Mouse (Mus musculus) stomach, embryonic 14.5 days (tissue): ENCODE data around the gene Ankrd34a. TPM values are rescaled to one million over a fixed set of nuclear protein-coding genes. Genes with fewer than 3 reads are reported as not detected.

ENCODE experiments used
- ATAC-seq: fragments of 200-750 bp; cut with Nextera tagmentation; 2 replicates; pipeline ENCODE4 v1.8.0; 2017; ENCODE audit warnings: low read depth, moderate TSS enrichment; ENCODE audit not compliant: insufficient number of reproducible peaks, insufficient read depth, low FRiP score
- H3K27ac ChIP-seq: fragments of 300-500 bp; sonication (generic); 2 replicates; pipeline ENCODE4 v1.5.1; 2014; ENCODE audit warnings: mild to moderate bottlenecking, low read length, moderate library complexity, mixed read lengths
- H3K27me3 ChIP-seq: fragments of 300-500 bp; sonication (generic); 2 replicates; pipeline ENCODE4 v1.6.1; 2014; ENCODE audit warnings: low read length, control low read depth, mixed read lengths; ENCODE audit not compliant: control insufficient read depth, insufficient read depth
- H3K36me3 ChIP-seq: fragments of 300-500 bp; sonication (generic); 2 replicates; pipeline ENCODE4 v1.6.1; 2014; ENCODE audit warnings: mild to moderate bottlenecking, control low read depth, low read length, moderate library complexity, mixed read lengths; ENCODE audit not compliant: control insufficient read depth, insufficient read depth
- H3K4me1 ChIP-seq: fragments of 300-500 bp; sonication (generic); 2 replicates; pipeline ENCODE4 v1.6.1; 2014; ENCODE audit warnings: low read length, control low read depth, mixed read lengths; ENCODE audit not compliant: control insufficient read depth, insufficient read depth
- H3K4me2 ChIP-seq: fragments of 300-500 bp; sonication (generic); replicated peaks from 2 replicates; pipeline ENCODE4 v1.6.1; 2014; ENCODE audit warnings: low read depth, low read length, control low read depth
- H3K4me3 ChIP-seq: fragments of 300-500 bp; sonication (generic); 2 replicates; pipeline ENCODE4 v1.5.1; 2014; ENCODE audit warnings: low read depth, low read length, control low read depth
- H3K9ac ChIP-seq: fragments of 300-500 bp; sonication (generic); replicated peaks from 2 replicates; pipeline ENCODE4 v1.6.1; 2014; ENCODE audit warnings: low read depth, mild to moderate bottlenecking, control low read depth, low read length, moderate library complexity, mixed read lengths
- H3K9me3 ChIP-seq: fragments of 300-500 bp; sonication (generic); 2 replicates; pipeline ENCODE4 v1.6.1; 2016; ENCODE audit warnings: low read depth, low read length, control low read depth; ENCODE audit not compliant: control insufficient read depth
- WGBS: fragments of 180-500 bp; shearing (Covaris S2); extraction: QIAGEN DNeasy Blood & Tissue Kit; methylation state at CpG from one replicate; pipeline ENCODE4 v1.1.7; 2014; 5-methylcytosine and 5-hydroxymethylcytosine counted together
- polyA plus RNA-seq: library from polyadenylated mRNA; unstranded; fragments of >200 nt; fragmentation: Nextera tagmentation; extraction: Ambion mirVana; gene quantifications from 2 replicates; pipeline ENCODE4 v1.2.1, GENCODE M21; 2014

Gene Ankrd34a
- polyA plus RNA-seq, 1 experiment from 2014 or later = 2.9 TPM

DNA sequence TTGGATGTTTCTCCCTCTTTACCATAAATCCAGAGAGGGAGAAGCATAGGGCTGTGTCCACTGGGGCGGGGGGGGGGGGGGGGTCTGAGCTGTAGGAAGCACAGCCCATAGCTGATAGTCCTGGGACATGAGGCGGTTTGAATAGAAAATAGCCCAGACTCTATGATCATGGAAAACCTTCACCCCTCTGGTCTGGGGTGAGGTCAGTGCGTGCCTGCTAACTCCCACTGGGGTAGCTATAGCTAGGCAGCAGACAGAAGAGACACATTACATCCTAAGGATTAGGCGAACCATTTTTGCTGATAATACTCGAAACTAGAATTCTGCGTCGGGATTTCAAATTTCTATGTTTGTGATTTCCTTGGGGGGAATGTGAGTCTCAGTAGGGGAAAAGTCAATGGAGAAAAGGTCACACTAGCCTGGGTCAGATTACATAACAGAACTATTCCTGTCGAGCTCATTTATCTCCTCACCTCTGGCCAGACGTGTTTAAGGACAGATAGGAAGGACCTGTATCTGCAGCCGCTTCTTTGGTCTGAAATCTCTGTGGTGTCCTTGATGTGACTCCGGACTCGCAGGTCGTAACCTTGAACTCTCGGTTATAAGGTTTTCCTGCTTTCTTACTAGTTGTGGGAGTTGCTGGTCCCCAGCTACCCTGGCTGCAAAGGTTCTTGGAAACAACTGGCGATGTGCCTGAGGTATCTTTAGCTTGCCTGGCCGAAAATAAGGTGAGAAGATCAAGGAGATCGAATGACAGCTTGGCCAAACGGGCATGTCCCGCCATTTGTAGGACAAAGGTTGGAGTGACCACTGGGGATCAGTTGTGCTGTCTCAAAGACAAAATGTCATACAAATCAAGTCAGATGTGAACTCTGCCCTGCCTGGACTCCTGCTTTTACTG lies 22.6 kb upstream of the Ankrd34a start:
- H3K36me3 ChIP-seq = no peaks in the 10 kb centered on the region
- no peaks in the 10 kb centered on the region for H3K27me3 ChIP-seq
- H3K4me1 ChIP-seq = peaks cover 18% of the 10 kb centered on the region
- no peak overlapping the region for H3K27ac ChIP-seq
- H3K9ac ChIP-seq = no peak overlapping the region
- WGBS = 63% methylated on average over 18 of the region's 19 CpGs
- no peak overlapping the region for H3K4me3 ChIP-seq
- H3K9me3 ChIP-seq = no peaks in the 10 kb centered on the region
- H3K4me2 ChIP-seq = no peak overlapping the region
- no peak for ATAC-seq

DNA sequence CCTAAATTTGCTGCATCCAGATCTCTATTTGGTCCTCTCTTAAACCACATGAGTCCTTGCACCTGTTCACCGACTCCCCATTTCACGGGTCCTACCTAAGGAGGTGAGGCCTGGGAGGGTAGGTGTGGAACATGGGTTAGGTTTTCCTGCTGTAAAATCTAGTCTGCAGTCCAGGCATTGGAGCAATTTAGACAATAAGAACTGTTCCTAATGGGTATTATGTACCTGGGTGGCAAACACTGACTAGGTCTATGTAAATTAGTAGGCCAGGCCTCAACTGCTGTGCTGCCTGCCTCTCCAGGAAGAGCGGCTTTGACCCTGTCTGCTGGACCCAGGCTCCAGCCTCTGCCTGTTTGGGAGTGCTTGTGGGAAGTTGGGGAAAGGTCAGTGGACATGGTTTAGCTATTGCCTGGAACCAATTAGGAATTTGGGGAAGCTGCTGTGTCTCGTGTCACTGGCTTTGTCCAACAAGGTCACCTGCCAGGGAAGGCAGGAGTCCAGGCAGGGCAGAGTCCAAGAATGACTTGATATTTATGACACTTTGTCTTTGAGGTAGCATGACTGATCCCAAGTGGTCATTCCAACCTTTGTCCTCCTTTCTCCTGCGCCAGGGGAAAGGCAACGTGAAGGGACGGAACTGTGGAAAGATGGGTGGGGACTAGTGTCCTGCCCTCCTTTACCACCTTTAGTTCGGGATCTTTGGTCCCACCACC lies 21.0 kb upstream of the Ankrd34a start:
- Histone ChIP-seq H3K9ac (no peak overlapping the region), H3K27ac (peak overlapping the region; percentile 84), H3K4me1 (peaks cover 19% of the 10 kb centered on the region), H3K27me3 (no peaks in the 10 kb centered on the region), H3K4me2 (no peak overlapping the region; the same call in 1 of the 2 replicates), H3K4me3 (no peak overlapping the region), H3K36me3 (no peaks in the 10 kb centered on the region), H3K9me3 (no peaks in the 10 kb centered on the region)
- no peak for ATAC-seq
- WGBS = 87% methylated on average over 8 of the region's 8 CpGs

DNA sequence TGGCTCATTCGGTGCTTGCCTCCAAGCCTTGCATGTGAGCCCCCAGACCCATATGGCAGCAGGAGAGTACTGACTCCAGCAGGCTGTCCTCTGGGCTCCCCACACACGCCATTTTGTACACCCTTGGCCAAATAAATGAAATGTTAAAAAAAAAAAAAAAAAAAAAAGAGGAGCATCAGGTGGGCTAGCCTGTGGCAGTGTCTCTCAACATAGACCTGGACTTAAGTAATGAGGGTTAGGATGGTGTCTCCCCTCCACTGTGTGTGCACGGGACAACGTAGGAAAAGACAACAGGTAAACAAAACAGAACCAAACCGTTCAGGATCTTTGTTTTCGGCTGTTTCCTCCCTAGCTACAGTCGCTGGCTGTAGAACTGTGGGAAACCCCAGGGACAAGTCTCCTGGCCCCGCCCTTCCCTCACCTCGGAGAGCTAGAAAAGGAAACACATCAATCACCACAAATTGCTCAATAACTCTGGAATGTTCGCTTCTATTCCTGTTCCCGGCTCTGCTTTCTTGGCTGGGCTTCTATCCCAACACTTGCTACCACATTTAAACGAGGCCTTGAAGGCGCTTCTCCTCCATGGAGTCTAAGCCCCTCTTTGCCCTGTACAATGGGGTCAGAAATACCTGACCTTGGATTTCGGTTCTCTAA lies 20.3 kb upstream of the Ankrd34a start:
- no peaks in the 10 kb centered on the region for H3K27me3 ChIP-seq
- peak; percentile 16; the same call in 1 of the 2 replicates for ATAC-seq
- peaks cover 20% of the 10 kb centered on the region for H3K4me1 ChIP-seq
- no peak overlapping the region; the same call in 1 of the 2 replicates for H3K4me3 ChIP-seq
- H3K27ac ChIP-seq = peak overlapping the region; percentile 84
- 34% methylated on average over 14 of the region's 14 CpGs for WGBS
- no peak overlapping the region for H3K9ac ChIP-seq
- H3K36me3 ChIP-seq = no peaks in the 10 kb centered on the region
- peak overlapping the region; percentile 32 for H3K4me2 ChIP-seq
- no peaks in the 10 kb centered on the region for H3K9me3 ChIP-seq

DNA sequence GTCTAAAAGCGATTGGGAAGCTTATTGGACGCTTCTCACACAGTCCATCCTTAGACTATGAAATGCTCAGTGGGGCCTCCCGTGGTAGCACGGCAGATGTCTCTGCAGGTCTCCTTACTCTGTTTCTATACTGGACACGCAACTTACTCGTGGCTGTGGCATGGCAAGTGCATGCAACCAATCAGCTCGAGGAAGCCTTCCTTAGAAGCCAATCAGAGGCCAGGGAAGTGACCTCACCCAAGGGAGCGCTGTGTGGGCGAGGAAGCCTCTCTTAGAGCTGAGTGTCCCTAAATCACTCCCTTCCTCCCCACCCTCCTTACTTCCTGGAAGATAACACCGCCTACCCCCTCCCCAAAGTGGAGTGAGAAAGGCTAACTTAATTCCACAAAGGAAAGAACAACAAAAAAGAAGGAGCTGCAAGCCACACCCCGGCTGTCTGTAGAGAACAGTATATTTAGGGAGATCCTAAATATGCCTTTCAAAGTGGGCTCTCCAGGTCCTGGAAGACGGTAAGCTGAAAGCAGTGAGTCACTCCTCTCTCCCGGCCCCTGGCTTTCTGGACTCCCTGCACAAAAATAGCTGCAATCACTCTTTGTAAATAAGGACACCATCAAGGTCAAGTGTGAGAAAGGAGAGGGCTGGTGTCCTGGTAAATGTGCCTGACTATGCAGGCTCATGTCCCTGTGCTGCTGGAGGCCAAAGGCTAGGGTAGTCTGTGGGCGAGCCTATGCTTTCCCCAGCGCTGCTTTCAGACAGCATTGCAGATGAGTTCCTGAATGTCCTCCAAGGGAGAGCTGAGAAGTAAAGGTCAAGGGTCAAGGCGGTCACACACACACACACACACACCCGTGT lies 19.5 kb upstream of the Ankrd34a start, which contains the start of gene Gm16253:
Gm16253 (plus strand) TSS at position 295 of the 852 bp plus-strand sequence.
- Histone ChIP-seq H3K27me3 (no peaks in the 10 kb centered on the region), H3K4me1 (peaks cover 20% of the 10 kb centered on the region), H3K36me3 (no peaks in the 10 kb centered on the region), H3K9me3 (no peaks in the 10 kb centered on the region), H3K4me2 (peak within 1 kb of the TSS; percentile 32), H3K9ac (no peak within 1 kb of the TSS), H3K4me3 (no peak within 1 kb of the TSS; the same call in 1 of the 2 replicates), H3K27ac (peak within 1 kb of the TSS; percentile 84)
- WGBS = 17% methylated on average over 17 of the region's 17 CpGs
- ATAC-seq = peak; percentile 92

DNA sequence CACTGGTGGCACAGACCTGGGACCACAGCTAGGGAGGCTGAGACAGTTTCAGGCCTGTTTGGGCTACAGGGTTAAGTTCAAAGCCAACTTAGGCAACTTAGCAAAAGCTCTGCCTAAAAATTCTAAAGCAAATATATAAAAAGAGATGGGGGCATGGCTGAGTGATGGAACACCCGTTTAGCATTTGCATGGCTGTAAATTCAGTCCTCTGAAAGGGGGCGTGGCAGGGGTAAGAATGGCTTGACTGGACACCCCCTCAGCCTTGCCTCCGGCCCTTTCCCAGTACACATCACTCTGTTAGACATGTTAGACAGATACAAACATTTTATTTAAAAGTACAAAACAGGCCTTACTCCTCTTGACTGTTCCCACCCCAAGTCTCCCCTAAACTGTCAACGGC lies 18.9 kb upstream of the Ankrd34a start:
- no peaks in the 10 kb centered on the region for H3K9me3 ChIP-seq
- H3K9ac ChIP-seq = no peak overlapping the region
- peaks cover 20% of the 10 kb centered on the region for H3K4me1 ChIP-seq
- 66% methylated on average over 4 of the region's 4 CpGs for WGBS
- H3K27ac ChIP-seq = peak overlapping the region; percentile 84
- H3K4me3 ChIP-seq = no peak overlapping the region
- H3K27me3 ChIP-seq = no peaks in the 10 kb centered on the region
- ATAC-seq = no peak
- H3K4me2 ChIP-seq = no peak overlapping the region; the same call in 1 of the 2 replicates
- H3K36me3 ChIP-seq = no peaks in the 10 kb centered on the region

DNA sequence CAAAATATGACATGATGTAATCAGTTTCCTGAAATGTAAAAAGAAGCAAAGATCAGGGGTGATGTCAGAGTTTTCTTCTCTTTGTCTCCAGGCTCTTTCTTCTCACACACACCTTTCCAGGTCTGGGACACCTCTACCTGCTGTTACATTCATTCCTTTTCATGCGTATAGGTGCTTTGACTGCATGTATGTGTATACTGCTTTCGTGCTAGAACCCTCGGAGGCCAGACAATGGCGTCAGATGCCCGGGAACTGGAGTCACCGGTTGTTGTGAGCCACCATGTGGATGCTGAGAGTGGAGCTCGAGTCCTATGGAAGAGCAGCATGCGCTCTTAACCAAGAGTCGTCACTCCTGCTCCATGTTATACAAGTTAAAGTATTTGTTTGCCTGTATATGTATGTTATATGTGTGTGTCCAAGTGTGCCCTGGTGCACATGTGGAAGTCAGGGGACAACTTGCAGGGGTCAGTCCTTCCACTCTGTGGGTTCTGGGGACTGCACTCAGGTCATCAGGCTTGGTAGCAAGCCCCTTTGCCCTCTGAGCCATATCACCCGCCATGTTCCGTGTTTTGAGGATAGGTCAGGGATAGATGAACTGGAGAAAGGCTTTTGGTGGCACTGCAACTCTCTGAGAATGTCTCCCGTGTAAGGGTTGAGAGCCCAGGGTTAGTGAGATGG lies 17.7 kb upstream of the Ankrd34a start:
- H3K36me3 ChIP-seq = no peaks in the 10 kb centered on the region
- 84% methylated on average over 12 of the region's 12 CpGs for WGBS
- H3K4me2 ChIP-seq = no peak overlapping the region
- no peaks in the 10 kb centered on the region for H3K27me3 ChIP-seq
- H3K27ac ChIP-seq = no peak overlapping the region
- H3K4me3 ChIP-seq = no peak overlapping the region
- no peak overlapping the region for H3K9ac ChIP-seq
- peaks cover 20% of the 10 kb centered on the region for H3K4me1 ChIP-seq
- no peaks in the 10 kb centered on the region for H3K9me3 ChIP-seq
- ATAC-seq = no peak

DNA sequence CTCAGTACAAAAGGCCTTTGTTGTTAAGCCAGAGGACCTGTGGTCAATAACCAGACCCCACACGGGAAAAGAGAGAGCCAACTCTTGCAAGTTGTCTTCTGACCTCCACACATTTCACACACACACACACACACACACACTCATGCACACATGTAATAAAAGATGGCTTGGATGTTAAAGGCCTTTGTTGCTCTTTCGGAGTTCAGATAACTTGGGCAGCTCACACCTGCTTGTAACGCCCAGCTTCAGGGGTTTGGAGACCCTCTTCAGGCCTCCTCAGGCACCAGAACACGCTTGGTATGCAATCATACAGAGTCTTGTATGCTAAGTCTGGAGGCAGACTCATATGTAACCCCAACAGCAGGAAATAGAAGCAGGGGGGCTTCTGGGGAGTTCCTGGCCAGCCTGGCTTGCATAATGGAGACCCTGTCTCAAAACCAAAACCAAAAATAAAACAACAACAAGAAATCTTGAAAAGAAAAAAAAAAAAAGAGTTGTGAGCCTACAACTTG lies 17.1 kb upstream of the Ankrd34a start:
- H3K4me3 ChIP-seq = no peak overlapping the region
- no peak overlapping the region for H3K4me2 ChIP-seq
- H3K27me3 ChIP-seq = no peaks in the 10 kb centered on the region
- no peak overlapping the region for H3K27ac ChIP-seq
- no peaks in the 10 kb centered on the region for H3K9me3 ChIP-seq
- H3K9ac ChIP-seq = no peak overlapping the region
- H3K36me3 ChIP-seq = no peaks in the 10 kb centered on the region
- H3K4me1 ChIP-seq = peaks cover 20% of the 10 kb centered on the region
- ATAC-seq = no peak
- WGBS = 74% methylated on average over 4 of the region's 4 CpGs
